Mouse (Mus musculus) frontal cortex, postnatal 36 days (tissue): ENCODE results near the gene Bloc1s4.

Experiments used
- DNase-seq, 2 experiments: peaks; one replicate each; pipeline ENCODE4 v3.0.0; 2022; ENCODE audit warnings: low spot score in 2 of 2

Gene Bloc1s4

DNA sequence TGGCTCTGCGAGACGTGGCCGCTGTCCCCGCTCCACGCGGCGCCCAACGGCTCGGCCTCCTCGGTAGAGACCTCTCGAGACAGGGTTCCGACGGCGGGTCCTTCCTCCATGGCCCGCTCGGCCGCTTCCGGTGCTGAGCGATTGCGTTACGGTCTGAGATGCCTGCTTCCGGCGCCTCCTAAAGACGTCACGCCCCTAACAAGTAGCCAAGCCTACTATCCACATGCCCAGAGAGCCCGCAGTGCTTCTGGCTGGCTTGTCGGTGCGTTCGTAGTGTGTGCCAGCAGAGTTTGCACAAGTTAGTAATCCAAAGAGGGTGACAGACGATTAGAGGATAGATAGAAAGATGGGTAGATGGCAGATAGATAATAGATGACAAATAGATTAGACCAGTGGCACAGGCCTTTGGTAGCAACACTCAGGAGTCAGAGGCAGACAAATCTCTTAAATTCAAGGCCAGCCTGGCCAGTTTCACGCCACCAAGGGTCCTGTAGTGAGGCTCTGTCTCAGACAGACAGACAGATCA is at the start of gene Bloc1s4:
Gene Bloc1s4 (minus strand): TSS at position 115 of the 526 bp plus-strand sequence.
- DNase-seq, result peak; percentile 94 to 97

- no peak for DNase-seq
Measured at GRCm38 (mm10) chr5:36797291-36797690, 48.8 kb upstream of the Bloc1s4 start.

DNA sequence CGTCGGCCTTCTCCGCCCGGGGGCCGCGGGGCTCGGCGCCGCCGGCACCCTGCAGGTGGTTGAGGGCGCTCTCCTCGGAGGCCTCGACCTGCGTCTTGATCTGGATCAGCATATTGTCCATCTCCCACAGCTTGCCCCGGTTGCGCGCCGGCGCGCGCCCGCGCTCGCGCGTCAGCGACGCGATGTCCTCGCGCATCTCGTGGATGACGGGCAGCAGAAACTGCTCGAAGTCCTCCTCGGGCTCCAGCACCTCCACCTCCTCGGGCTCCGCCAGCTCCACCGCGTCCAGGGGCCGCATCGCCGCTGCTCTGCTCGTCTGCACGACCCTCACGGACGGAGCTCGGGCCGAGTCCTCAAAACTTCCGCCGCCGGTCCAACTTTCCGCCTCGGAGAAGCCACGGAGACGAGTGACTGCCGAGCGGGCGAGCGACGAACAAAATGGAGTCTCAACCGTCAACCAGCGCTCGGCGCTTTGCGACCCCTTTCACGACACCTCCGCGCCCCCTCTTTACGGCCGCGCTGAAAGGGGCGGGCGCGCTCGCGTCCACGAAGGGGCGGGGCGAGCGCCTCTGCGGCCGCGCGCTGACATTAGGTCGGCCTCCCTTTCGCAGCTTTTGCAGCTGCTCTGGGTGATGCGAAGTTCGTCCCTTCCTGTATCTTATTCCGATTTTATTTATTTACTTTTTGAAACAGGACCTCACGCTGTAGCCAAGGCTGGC is 48.0 kb upstream of the Bloc1s4 start, which contains the start of gene Mrfap1:
Gene Mrfap1 (minus strand): TSS at position 477 of the 719 bp plus-strand sequence.
- peak; percentile 95 for DNase-seq

- DNase-seq, result peak; percentile 70 to 71
Measured at GRCm38 (mm10) chr5:36795647-36796295, 47.3 kb upstream of the Bloc1s4 start.

GRCm38 (mm10) chr5:36791861-36792260 is 43.4 kb upstream of the Bloc1s4 start:
- DNase-seq, result no peak

DNA sequence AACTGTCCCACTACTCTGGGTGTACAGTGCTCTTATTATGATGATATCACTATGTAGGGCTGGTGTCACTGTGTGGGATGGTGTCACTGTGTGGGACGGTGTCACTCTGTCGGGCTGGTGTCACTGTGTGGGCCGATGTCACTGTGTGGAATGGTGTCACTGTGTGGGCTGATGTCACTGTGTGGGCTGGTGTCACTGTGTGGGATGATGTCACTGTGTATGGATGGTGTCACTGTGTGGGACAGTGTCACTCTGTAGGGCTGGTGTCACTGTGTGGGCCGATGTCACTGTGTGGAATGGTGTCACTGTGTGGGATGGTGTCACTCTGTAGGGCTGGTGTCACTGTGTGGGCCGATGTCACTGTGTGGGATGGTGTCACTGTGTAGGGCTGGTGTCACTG is 37.6 kb upstream of the Bloc1s4 start:
- no peak for DNase-seq

- DNase-seq, result no peak
Measured at GRCm38 (mm10) chr5:36779512-36779911, 31.1 kb upstream of the Bloc1s4 start.

DNA sequence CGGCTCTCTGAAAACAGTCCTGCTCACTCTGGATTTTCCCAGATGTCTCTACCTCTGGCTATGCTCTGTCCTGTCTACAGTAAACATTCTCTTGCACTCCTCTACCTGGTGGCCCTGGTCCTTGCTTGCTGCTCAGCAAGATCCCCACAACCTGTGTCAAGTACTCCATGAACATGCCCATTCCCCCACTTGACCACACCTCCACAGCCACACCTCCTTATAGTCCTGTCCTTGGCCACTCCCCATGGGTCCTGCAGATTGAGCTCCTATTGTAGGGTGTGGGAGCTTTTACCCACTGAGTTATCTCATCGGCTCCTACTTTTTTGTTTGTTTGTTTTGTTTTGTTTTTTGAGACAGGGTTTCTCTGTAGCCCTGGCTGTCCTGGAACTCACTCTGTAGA is 30.5 kb upstream of the Bloc1s4 start:
- DNase-seq, result no peak

DNA sequence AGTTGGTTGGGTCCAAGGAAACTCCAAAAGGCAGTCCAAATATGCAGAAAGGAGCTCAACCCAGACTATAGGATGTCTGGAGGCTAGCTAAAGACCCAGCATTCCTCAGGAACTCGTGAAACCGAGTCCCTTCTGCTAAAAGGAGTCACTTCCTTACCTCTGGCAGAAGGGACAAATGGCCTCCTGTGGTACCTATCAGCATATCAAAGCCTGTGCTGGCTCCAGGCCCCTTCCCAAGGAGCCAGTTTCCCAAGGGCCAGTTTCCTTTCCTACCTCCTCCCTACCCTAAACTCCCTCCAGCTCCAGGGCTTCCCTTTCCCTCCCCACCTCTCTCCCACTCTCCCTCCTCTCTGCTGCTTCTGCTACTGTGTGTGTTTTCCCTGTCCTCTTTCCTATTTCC is 28.7 kb upstream of the Bloc1s4 start:
- no peak for DNase-seq

DNA sequence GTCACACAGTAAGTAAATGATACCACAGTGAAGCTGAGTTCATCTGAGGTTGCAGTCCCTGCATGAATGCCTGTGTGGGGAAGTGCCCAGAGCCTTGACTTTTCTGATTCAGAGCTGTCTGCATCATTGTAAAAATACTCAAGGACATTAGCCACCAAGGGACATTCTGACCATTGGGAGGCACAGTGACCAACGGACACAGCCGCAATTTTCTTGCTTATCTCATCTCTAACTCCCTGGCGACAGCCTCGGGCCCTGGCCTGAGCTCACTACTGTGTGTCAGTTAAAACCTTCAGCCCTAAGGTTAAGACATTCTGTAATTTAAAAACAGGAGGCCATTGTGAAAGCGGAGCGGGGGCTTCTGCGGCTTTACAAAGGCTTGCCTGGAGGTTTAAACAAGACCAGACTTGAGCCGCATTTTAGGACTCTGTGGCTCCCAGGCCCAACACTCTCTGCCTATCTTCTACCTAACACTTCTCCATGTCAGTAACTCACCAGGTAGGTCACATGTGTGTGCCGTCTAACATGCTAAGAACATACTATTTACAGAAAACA is 27.6 kb upstream of the Bloc1s4 start:
- DNase-seq, result no peak

DNA sequence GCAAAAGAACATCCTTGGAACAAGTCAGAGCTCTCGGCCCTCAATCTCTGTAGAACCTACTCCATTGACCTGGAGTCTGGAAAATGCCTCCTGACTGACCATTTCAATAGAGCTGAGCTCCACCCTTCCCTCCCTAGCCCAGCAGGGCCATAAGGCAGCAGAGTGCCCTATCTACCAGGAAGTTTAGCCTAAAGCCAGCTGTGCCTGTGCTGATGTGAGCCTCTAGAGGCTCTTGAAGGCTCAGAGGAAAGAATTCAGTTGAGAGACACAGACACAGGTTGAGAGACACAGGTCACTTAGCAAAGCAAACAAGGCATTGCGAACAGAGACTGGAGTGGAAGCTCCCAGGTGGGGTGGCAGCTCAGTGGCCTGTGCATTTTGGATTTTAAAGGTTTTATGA is 26.9 kb upstream of the Bloc1s4 start:
- DNase-seq, result no peak

- no peak for DNase-seq
Measured at GRCm38 (mm10) chr5:36772586-36772985, 24.1 kb upstream of the Bloc1s4 start.

DNA sequence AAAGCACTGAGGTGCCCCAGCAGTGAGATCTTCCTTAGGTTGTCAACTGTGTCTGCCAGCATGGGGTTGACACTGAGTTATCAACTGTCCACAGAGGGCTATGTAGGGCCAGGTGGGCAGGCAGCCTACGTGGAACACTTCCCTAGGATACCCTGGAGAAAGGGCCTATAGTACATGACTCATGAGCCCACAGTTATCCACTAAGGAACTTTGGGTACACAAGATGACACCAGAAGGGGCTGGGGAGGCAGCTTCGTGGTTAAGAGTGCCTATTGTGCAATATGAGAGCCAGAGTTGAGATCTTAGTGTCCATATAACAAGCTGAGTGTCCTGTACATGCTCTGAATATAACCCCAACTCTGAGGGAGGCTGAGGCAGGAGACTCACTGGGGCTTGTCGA is 21.2 kb upstream of the Bloc1s4 start:
- no peak for DNase-seq

- DNase-seq, result no peak
Measured at GRCm38 (mm10) chr5:36766958-36767703, 18.7 kb upstream of the Bloc1s4 start.

DNA sequence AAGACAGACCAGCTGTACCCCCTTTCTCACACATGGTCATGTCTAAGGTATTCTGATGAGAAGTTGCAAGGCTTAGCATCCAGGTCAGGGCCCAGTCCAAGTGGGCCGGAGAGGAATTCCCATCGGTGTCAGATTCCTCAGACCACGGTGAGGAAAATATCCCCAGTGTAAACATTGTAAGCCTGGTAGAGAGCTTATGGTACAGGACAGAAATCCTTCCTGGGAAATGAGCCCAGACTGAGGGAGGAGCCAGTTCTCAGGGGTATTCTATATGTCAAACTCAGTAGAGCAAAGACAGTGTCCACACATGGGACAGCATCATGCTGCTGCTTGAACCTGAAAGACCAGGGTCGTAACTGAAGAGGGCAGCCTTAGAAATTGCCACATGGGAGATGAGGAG is 11.4 kb upstream of the Bloc1s4 start:
- no peak for DNase-seq

DNA sequence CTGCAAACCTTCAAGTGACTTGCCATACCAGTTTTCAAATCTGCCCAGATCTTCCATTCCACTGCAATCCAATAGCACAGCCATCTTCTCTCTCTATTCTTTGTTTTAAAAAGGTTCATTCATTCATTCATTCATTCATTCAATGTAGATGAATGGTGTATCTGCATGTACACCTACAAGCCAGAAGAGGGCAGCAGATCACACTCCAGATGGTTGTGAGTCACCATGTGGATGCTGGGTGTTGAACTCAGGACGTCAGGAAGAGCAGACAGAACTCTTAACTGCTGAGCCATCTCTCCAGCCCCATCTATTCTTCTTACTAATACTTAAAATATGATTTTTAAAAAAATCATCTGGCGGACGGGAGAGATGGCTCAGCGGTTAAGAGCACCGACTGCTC is 8.6 kb upstream of the Bloc1s4 start:
- no peak for DNase-seq

- no peak for DNase-seq
Measured at GRCm38 (mm10) chr5:36750119-36751078, 1.9 kb upstream of the Bloc1s4 start.

GRCm38 (mm10) chr5:36747794-36748535 is 485 bp downstream of the Bloc1s4 start:
- peak in 1 of 2 experiments; percentile 9 for DNase-seq

GRCm38 (mm10) chr5:36747071-36747470 is 1.4 kb downstream of the Bloc1s4 start:
- no peak for DNase-seq
